Mouse (Mus musculus): ENCODE measurements around the gene Nfs1.

Nfs1 gene

GRCm38 (mm10) chr2:156143953-156144724, at the start of gene Nfs1, which contains the start of gene Romo1:
Nfs1 (minus strand) TSS chr2:156144186.
Romo1 (plus strand) TSS chr2:156144039.
- DNase-seq = peak; percentile 95 to 97

- DNase-seq = no peak
Observed at GRCm38 (mm10) chr2:156193066-156193862, 49.3 kb upstream of the Nfs1 start.

- no peak for DNase-seq
Observed at GRCm38 (mm10) chr2:156192068-156192467, 48.1 kb upstream of the Nfs1 start.

GRCm38 (mm10) chr2:156191540-156191939, 47.6 kb upstream of the Nfs1 start:
- no peak for DNase-seq

GRCm38 (mm10) chr2:156190004-156190896, 46.3 kb upstream of the Nfs1 start:
- peak; percentile 35 to 45 for DNase-seq

GRCm38 (mm10) chr2:156189241-156189640, 45.3 kb upstream of the Nfs1 start:
- peak in 1 of 2 experiments; percentile 30 for DNase-seq

- DNase-seq = no peak
Observed at GRCm38 (mm10) chr2:156181592-156181991, 37.6 kb upstream of the Nfs1 start.

GRCm38 (mm10) chr2:156180824-156181590, 37.0 kb upstream of the Nfs1 start:
- DNase-seq = no peak

GRCm38 (mm10) chr2:156180094-156180821, 36.3 kb upstream of the Nfs1 start, which contains the start of gene Rbm39:
Rbm39 (minus strand) TSS chr2:156180238.
- DNase-seq = peak; percentile 100

- DNase-seq = no peak
Observed at GRCm38 (mm10) chr2:156179796-156180093, 35.8 kb upstream of the Nfs1 start.

- peak; percentile 88 for DNase-seq
Observed at GRCm38 (mm10) chr2:156179046-156179795, 35.2 kb upstream of the Nfs1 start.

GRCm38 (mm10) chr2:156177651-156178050, 33.7 kb upstream of the Nfs1 start:
- no peak for DNase-seq

GRCm38 (mm10) chr2:156177079-156177478, 33.1 kb upstream of the Nfs1 start:
- no peak for DNase-seq

GRCm38 (mm10) chr2:156166557-156166956, 22.6 kb upstream of the Nfs1 start:
- DNase-seq = no peak

- DNase-seq = no peak
Observed at GRCm38 (mm10) chr2:156165478-156165877, 21.5 kb upstream of the Nfs1 start.

- DNase-seq = no peak
Observed at GRCm38 (mm10) chr2:156151538-156151937, 7.6 kb upstream of the Nfs1 start.

GRCm38 (mm10) chr2:156147316-156147915, 3.4 kb upstream of the Nfs1 start:
- DNase-seq = no peak

- DNase-seq = no peak
Observed at GRCm38 (mm10) chr2:156146272-156146989, 2.4 kb upstream of the Nfs1 start.

- DNase-seq = no peak
Observed at GRCm38 (mm10) chr2:156145486-156146130, 1.6 kb upstream of the Nfs1 start.

Measured in lung, postnatal 4 days (tissue).